ENCODE assay signal across 9 mouse cellular contexts in the genomic region with DNA sequence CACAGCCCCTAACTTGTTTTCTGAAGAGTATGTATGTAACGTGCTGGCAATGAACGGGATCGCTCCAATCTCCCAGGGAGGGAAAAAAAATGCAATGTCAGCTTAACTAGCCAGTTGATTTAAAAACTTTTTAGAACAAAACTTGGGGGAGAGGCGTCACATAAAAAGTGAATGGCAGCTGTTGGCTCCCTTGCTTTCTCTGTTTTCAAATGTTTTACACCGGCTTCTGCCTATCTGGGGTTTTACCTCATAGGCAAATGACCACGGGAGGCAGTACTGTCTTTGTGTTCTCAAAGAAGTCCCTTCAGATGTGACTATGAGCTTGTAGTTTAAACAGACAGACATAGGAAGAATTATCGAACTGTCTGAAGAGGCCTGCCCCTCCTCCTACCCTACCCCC. TPM values are rescaled to one million over a fixed set of nuclear protein-coding genes. Genes with fewer than 3 reads are reported as not detected.
DNase-seq lines count a peak whose midpoint lies in the region; ATAC-seq lines count a peak whose summit lies in the region.
"Had no signal": no experiment of that assay in that cellular context is flagged by ENCODE, and none has a peak within 500 bp of the region (broad histone marks: within the 10 kb centered on the region; RNA-seq: fewer than 3 reads in every experiment).

No protein-coding gene starts in this region.

- H3K4me1 ChIP-seq in heart, embryonic 13.5 days, result peaks cover 75% of the 10 kb centered on the region
- H3K4me1 ChIP-seq in hindbrain, embryonic 12.5 days, result peaks cover 24% of the 10 kb centered on the region
- peaks cover 4% of the 10 kb centered on the region; the same call in 1 of the 2 replicates for H3K4me1 ChIP-seq in midbrain, embryonic 11.5 days (ENCODE audit: control insufficient read depth, insufficient read depth, low read length)

- H3K4me2 ChIP-seq in heart, embryonic 13.5 days, result peak overlapping the region; percentile 92
- H3K4me2 ChIP-seq in hindbrain, embryonic 12.5 days (replicated peaks), result peak overlapping the region; percentile 48
- H3K4me2 ChIP-seq in midbrain, embryonic 11.5 days, result peak overlapping the region; percentile 45

- WGBS in heart, embryonic 13.5 days, result 32% methylated on average over 7 of the region's 7 CpGs
- 37% methylated on average over 7 of the region's 7 CpGs for WGBS in hindbrain, embryonic 12.5 days
- 38% methylated on average over 7 of the region's 7 CpGs for WGBS in midbrain, embryonic 11.5 days

- peak overlapping the region; percentile 76 for H3K9ac ChIP-seq in heart, embryonic 13.5 days
- H3K9ac ChIP-seq in hindbrain, embryonic 12.5 days, result peak overlapping the region; percentile 39
- peak overlapping the region; percentile 33; the same call in 1 of the 2 replicates for H3K9ac ChIP-seq in midbrain, embryonic 11.5 days (ENCODE audit: low read length)

- no peaks in the 10 kb centered on the region for H3K27me3 ChIP-seq in heart, embryonic 13.5 days (replicated peaks)
- no peaks in the 10 kb centered on the region for H3K27me3 ChIP-seq in hindbrain, embryonic 12.5 days
- no peaks in the 10 kb centered on the region for H3K27me3 ChIP-seq in midbrain, embryonic 11.5 days (ENCODE audit: control insufficient read depth, insufficient read depth, low read length)

- H3K27ac ChIP-seq in heart, embryonic 13.5 days (replicated peaks), result peak overlapping the region; percentile 70
- H3K27ac ChIP-seq in hindbrain, embryonic 12.5 days, result no peak overlapping the region
- no peak overlapping the region for H3K27ac ChIP-seq in midbrain, embryonic 11.5 days (ENCODE audit: low read depth, low read length)

- ATAC-seq in heart, embryonic 13.5 days (ENCODE audit: extremely low read depth, insufficient number of reproducible peaks, low FRiP score, low TSS enrichment), result no peak
- no peak for ATAC-seq in hindbrain, embryonic 12.5 days (ENCODE audit: low FRiP score)
- no peak for ATAC-seq in midbrain, embryonic 11.5 days (ENCODE audit: low FRiP score)

- peak overlapping the region; percentile 46 for H3K4me3 ChIP-seq in heart, embryonic 13.5 days
- H3K4me3 ChIP-seq in hindbrain, embryonic 12.5 days, result peak overlapping the region; percentile 25
- peak overlapping the region; percentile 13; the same call in 1 of the 2 replicates for H3K4me3 ChIP-seq in midbrain, embryonic 11.5 days (ENCODE audit: low read depth, low read length)

- peaks cover 8% of the 10 kb centered on the region; the same call in 1 of the 2 replicates for H3K36me3 ChIP-seq in heart, embryonic 13.5 days
- no peaks in the 10 kb centered on the region for H3K36me3 ChIP-seq in hindbrain, embryonic 12.5 days
- no peaks in the 10 kb centered on the region for H3K36me3 ChIP-seq in midbrain, embryonic 11.5 days (ENCODE audit: control insufficient read depth, insufficient read depth, low read length)

- DNase-seq in heart, adult 9 months (ENCODE audit: low spot score in 2 of 2), result no peak
- DNase-seq in embryo, embryonic 11 days, result peak; percentile 47
- DNase-seq in midbrain, embryonic 11.5 days (ENCODE audit: low spot score, missing footprints), result no peak
- no peak for DNase-seq in adrenal gland, postnatal 36 days
- no peak for DNase-seq in layer of hippocampus, adult 9-10 months (ENCODE audit: low spot score)
- DNase-seq in frontal cortex, adult 2 months (ENCODE audit: extremely low spot score in 1 of 2, low spot score in 1 of 2), result no peak
- DNase-seq: thymus, postnatal 25 days had no signal

- H3K9me3 ChIP-seq in heart, embryonic 13.5 days, result no peaks in the 10 kb centered on the region
- no peaks in the 10 kb centered on the region for H3K9me3 ChIP-seq in hindbrain, embryonic 12.5 days (replicated peaks)
- H3K9me3 ChIP-seq in midbrain, embryonic 11.5 days (ENCODE audit: control insufficient read depth, low read length), result no peaks in the 10 kb centered on the region

RNA-seq across cellular contexts. Expression of a gene that starts 4.3 kb away (rescaled TPM):
- 30.3 and 30.5 TPM in 2 replicates for polyA plus RNA-seq in heart, embryonic 13.5 days (2015; fragmentation: Nextera tagmentation; extraction: Ambion mirVana)
- 24.6 and 27.9 TPM in 2 replicates for polyA plus RNA-seq in hindbrain, embryonic 12.5 days (2016; fragmentation: Nextera tagmentation; extraction: Ambion mirVana)
- 16.1 and 16.8 TPM in 2 replicates for polyA plus RNA-seq in midbrain, embryonic 11.5 days (2014; fragmentation: Nextera tagmentation; extraction: Ambion mirVana)
- 10 to 100 TPM; 15.4 to 45.7 TPM for total RNA-seq in adrenal gland, postnatal 36 days (2021)
- 39.9 and 44.3 TPM in 2 replicates for polyA plus RNA-seq in frontal cortex, adult 2 months (2012; rRNA removed)
